Comparison of ENCODE assay signal across 11 mouse cellular contexts in genomic region chr4:88788402-88788801, GRCm38 (mm10). TPM values are rescaled to one million over a fixed set of nuclear protein-coding genes. Genes with fewer than 3 reads are reported as not detected.
DNase-seq lines count a peak whose midpoint lies in the region; ATAC-seq and TF ChIP-seq lines count a peak whose summit lies in the region.
"Not testable (repeated sequence)": the region's sequence is repeated elsewhere in the genome, so short reads cannot be mapped to it uniquely, and the experiment has no call there.
"Had no signal": no experiment of that assay in that cellular context is flagged by ENCODE, and none has a peak within 500 bp of the region (broad histone marks: within the 10 kb centered on the region; RNA-seq: fewer than 3 reads in every experiment).

TSS of gene Gm13277 (plus strand) at chr4:88788632.

- H3K9ac ChIP-seq in hindbrain, postnatal 0 days (replicated peaks; ENCODE audit: low read length); liver, embryonic 14.5 days (replicated peaks): not testable (repeated sequence)

- not testable (repeated sequence) for H3K4me3 ChIP-seq in hindbrain, postnatal 0 days (ENCODE audit: low read length); liver, embryonic 14.5 days (ENCODE audit: insufficient read depth in 1 of 2, low read depth in 2 of 2, low read length in 2 of 2); thymus, adult 2 months (ENCODE audit: control insufficient read depth, insufficient read depth, low read length)

- ATAC-seq in hindbrain, postnatal 0 days; liver, embryonic 14.5 days (ENCODE audit: insufficient read depth): not testable (repeated sequence)

- TF ChIP-seq EP300 in liver, embryonic 14.5 days (IDR thresholded peaks at IDR 0.05; ENCODE audit: low read depth): not testable (repeated sequence)

- not testable (repeated sequence) for H3K9me3 ChIP-seq in hindbrain, postnatal 0 days (ENCODE audit: low read length); liver, embryonic 14.5 days (ENCODE audit: control insufficient read depth, low read length)

- TF ChIP-seq CTCF in hindbrain, postnatal 0 days (IDR thresholded peaks at IDR 0.05; ENCODE audit: low read depth): peak; percentile 59
- peak; percentile 66 for TF ChIP-seq CTCF in liver, embryonic 14.5 days (IDR thresholded peaks at IDR 0.05; ENCODE audit: low read depth)
- TF ChIP-seq CTCF in thymus, adult 2 months (IDR thresholded peaks at IDR 0.05; ENCODE audit: borderline replicate concordance, control insufficient read depth, extremely low read depth, insufficient read depth, low read length, poor library complexity): not testable (repeated sequence)

- H3K36me3 ChIP-seq in hindbrain, postnatal 0 days (ENCODE audit: insufficient read depth, low read length); liver, embryonic 14.5 days (replicated peaks; ENCODE audit: control insufficient read depth, insufficient read depth, low read depth); thymus, adult 2 months (ENCODE audit: control insufficient read depth, insufficient read depth, low read length): not testable (repeated sequence)

- H3K27me3 ChIP-seq in hindbrain, postnatal 0 days (ENCODE audit: insufficient read depth, low read length); liver, embryonic 14.5 days (ENCODE audit: control insufficient read depth, insufficient read depth, low read length); thymus, adult 2 months (ENCODE audit: control insufficient read depth, insufficient read depth, low read length): not testable (repeated sequence)

- not testable (repeated sequence) for H3K4me1 ChIP-seq in hindbrain, postnatal 0 days (ENCODE audit: insufficient read depth, low read length); liver, embryonic 14.5 days (replicated peaks; ENCODE audit: control insufficient read depth in 2 of 2, insufficient read depth in 2 of 2, low read length in 1 of 2); thymus, adult 2 months (replicated peaks; ENCODE audit: control insufficient read depth, insufficient read depth, low read length)

- TF ChIP-seq POLR2A in thymus, adult 2 months (IDR thresholded peaks at IDR 0.05; ENCODE audit: control insufficient read depth, extremely low read depth, insufficient read depth, low read length, poor library complexity): not testable (repeated sequence)

- DNase-seq in T-cell, adult 2 months (ENCODE audit: low spot score): peak; percentile 75
- DNase-seq in cerebellum, adult 9-10 months: peak; percentile 80
- DNase-seq in gastrocnemius, adult 8-10 months (ENCODE audit: low spot score in 2 of 2): peak; percentile 17 to 48
- DNase-seq in hindbrain, postnatal 0 days (ENCODE audit: low spot score); liver, embryonic 14.5 days (ENCODE audit: low read depth in 3 of 3, low spot score in 3 of 3): not testable (repeated sequence)
- DNase-seq in layer of hippocampus, adult 9-10 months (ENCODE audit: low spot score): peak; percentile 58
- DNase-seq in right cerebral cortex, adult 2 months (ENCODE audit: low spot score in 2 of 2): peak; percentile 73 to 75
- DNase-seq in thymus, adult 2 months: peak; percentile 68

- H3K4me2 ChIP-seq in hindbrain, postnatal 0 days (ENCODE audit: low read depth, low read length); liver, embryonic 14.5 days (ENCODE audit: low read depth): not testable (repeated sequence)

- not testable (repeated sequence) for H3K27ac ChIP-seq in hindbrain, postnatal 0 days; liver, embryonic 14.5 days; thymus, adult 2 months (ENCODE audit: control insufficient read depth, insufficient read depth, low read length)

- WGBS in hindbrain, postnatal 0 days: no CpG with 5 or more reads among the region's 28 CpGs
- no CpG with 5 or more reads among the region's 28 CpGs for WGBS in liver, embryonic 14.5 days (ENCODE audit: insufficient replicate concordance)
- no CpG with 5 or more reads among the region's 28 CpGs for WGBS in thymus, adult 2 months

RNA-seq across cellular contexts. Expression of gene Gm13277, which starts in this region (rescaled TPM):
- total RNA-seq in gastrocnemius, adult 8-10 months (2022): not detected
- total RNA-seq in hindbrain, postnatal 0 days (2014; rRNA removed): not detected in 2 replicates
- polyA plus RNA-seq in hindbrain, postnatal 0 days (2015; fragmentation: Nextera tagmentation; extraction: Ambion mirVana): not detected in 2 replicates
- not detected in 2 replicates for polyA plus RNA-seq in liver, embryonic 14.5 days (2012; rRNA removed)
- polyA plus RNA-seq in liver, embryonic 14.5 days (2014; fragmentation: Nextera tagmentation; extraction: Ambion mirVana): not detected in 2 replicates
- not detected in 2 replicates for polyA plus RNA-seq in thymus, adult 2 months (2012; rRNA removed)
- polyA plus RNA-seq: heart, embryonic 14.5 days; kidney, embryonic 14.5 days; lung, embryonic 16.5 days had no signal

Comparison
In these comparisons a context has a peak if more than half of its experiments do, and no peak if none do; other contexts are left out.
1. Peak in DNase-seq in gastrocnemius, adult 8-10 months; RNA of the gene not detected or under 1 TPM.
2. Peak in DNase-seq in thymus, adult 2 months; RNA of the gene not detected or under 1 TPM.